Mouse (Mus musculus) 416B (cell line): ENCODE data around the gene Hist1h2ae.
"Not testable (repeated sequence)": the region's sequence is repeated elsewhere in the genome, so short reads cannot be mapped to it uniquely, and the experiment has no call there.

Source experiments
- DNase-seq: peaks from one replicate; pipeline ENCODE4 v3.0.0; 2011; ENCODE audit warnings: low read depth

Hist1h2ae gene

DNA sequence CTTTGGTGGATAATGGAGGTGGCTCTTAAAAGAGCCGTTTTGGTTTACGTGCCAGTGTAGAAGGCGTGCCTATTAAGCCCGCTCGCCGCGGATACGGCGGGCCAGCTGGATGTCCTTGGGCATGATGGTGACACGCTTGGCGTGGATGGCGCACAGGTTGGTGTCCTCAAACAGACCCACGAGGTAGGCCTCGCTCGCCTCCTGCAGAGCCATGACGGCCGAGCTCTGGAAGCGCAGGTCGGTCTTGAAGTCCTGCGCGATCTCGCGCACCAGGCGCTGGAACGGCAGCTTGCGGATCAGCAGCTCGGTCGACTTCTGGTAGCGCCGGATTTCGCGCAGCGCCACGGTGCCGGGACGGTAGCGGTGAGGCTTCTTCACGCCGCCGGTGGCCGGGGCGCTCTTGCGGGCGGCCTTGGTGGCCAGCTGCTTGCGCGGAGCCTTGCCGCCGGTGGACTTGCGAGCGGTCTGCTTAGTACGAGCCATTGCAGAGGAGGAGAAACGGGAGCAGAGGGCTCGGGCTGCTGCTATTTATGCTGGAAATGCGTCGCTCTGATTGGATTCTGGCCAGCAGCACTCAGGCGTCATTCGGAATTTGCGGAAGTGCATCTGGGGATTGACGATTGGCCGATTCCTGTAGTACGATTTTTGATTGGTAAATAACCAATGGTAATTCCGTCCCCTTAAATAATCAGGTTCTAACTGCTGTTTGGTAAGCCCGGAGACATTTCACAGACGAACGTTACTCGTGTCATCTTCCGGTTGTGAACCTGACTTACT, 8.9 kb downstream of the Hist1h2ae start, which contains the start of gene Hist1h3e:
Hist1h3e (minus strand) TSS at position 487 of the 777 bp plus-strand sequence.
- peak; percentile 100 for DNase-seq

DNA sequence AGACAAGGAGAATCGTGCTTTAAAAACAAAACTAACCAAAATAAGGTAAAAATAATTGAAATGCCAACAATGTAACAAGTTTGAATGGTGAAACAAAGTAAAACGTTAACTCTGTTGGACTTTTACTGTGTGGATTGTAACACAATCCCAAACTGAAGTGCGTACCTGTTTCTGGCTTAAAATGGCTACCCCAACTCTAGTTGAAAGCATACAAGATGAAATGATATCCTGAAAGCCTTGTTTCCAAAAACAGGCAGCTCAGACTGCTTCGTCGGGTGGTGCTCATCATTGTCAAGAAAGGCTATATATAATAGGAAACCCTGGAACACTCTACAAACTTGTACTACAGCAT, 9.5 kb downstream of the Hist1h2ae start:
- not testable (repeated sequence) for DNase-seq

DNA sequence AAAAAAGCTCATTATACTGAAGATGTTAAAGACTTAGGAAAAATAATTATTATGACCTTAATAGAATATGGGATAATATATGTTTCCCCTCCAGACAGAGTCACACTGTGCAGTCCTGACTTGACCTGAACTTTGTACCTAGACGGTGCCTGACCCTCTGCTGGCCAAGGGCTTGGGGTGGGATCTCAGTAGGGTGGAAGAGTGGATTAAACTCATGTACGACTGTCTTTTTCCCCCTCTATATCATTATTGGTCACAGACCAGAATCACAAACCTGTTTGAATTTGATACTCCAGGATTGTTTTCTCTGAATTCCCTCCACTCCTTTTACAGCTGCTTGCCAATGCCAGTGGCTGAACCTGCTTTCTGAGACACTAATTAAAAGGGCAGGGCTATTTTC, 10.3 kb downstream of the Hist1h2ae start:
- peak; percentile 69 for DNase-seq

- DNase-seq = peak; percentile 63
These were observed 14.1 kb downstream of the Hist1h2ae start for GRCm38 (mm10) chr13:23556906-23557305.

- DNase-seq = peak; percentile 100
These were observed 15.1 kb downstream of the Hist1h2ae start for GRCm38 (mm10) chr13:23555839-23556416.

DNA sequence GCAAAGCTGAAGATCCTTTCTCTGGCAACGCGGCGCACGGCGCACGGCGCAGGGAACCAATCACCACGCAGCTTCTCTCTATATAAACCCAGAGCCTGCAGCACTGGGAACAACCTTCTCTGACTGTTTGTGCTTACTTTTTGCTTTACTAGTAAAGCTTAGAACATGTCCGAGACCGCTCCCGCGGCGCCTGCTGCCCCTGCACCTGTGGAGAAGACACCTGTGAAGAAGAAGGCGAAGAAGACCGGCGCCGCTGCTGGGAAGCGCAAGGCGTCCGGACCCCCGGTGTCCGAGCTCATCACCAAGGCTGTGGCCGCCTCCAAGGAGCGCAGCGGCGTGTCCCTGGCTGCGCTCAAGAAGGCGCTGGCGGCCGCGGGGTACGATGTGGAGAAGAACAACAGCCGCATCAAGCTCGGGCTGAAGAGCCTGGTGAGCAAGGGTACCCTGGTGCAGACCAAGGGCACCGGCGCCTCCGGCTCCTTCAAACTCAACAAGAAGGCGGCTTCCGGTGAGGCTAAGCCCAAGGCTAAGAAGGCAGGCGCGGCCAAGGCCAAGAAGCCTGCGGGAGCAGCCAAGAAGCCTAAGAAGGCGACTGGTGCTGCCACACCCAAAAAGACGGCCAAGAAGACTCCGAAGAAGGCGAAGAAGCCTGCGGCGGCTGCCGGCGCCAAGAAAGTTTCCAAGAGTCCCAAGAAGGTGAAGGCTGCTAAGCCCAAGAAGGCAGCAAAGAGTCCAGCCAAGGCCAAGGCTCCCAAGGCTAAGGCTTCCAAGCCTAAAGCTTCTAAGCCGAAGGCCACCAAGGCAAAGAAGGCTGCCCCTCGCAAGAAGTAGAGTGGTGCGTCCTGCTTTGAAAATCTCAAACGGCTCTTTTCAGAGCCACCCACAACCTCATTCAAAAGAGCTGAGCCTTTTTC, 15.8 kb downstream of the Hist1h2ae start:
- peak; percentile 99 for DNase-seq

- DNase-seq = peak; percentile 86
These were observed 16.6 kb downstream of the Hist1h2ae start for GRCm38 (mm10) chr13:23554393-23554792.

DNA sequence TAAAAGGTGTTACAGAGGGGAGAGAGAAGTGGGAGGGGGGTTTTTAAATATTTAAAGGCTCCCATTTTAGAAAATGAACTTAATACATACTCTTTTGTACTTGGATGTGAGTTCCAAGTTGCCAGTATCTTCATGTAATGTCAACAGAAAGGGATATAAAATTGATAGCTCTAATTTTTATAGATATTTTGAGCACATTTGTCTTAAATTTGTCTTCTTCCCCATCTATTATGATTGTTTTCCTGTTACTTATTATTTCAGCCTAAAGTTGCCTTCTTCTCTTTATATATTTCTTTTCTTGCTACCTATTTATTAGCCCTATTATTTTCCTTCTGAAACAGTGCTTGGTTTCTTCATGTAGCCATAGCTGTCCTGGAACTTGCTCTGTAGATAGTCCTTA, 18.1 kb downstream of the Hist1h2ae start, which contains the start of gene Hist1h1d:
Hist1h1d (plus strand) TSS at position 301 of the 400 bp plus-strand sequence.
- no peak for DNase-seq

GRCm38 (mm10) chr13:23551931-23552914, 18.8 kb downstream of the Hist1h2ae start:
- DNase-seq = peak; percentile 71

- DNase-seq = peak; percentile 99
These were observed 19.7 kb downstream of the Hist1h2ae start, which contains the start of gene Hist1h4f for GRCm38 (mm10) chr13:23551146-23551834. Gene Hist1h4f (minus strand): TSS chr13:23551648.

- DNase-seq = peak; percentile 89
These were observed 20.3 kb downstream of the Hist1h2ae start for GRCm38 (mm10) chr13:23550761-23551145.

DNA sequence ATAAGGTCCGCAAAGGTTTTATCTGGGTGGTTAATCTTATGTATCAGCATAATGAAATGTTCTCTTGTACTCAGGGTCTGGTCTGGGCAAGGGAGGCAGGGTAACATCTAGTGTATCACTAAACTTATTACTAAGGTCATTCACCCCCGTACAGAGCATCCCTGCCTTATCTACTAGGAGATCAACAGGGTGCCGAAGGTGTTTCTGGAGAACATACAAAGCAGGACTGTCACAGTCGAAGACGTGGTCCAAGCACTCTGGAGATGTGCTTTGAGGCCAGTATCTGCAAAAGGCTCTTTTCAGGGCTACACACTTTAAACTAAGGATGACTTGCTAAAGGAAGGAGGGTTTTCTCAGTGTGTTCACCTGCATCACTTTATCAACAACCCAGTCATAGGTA, 24.3 kb downstream of the Hist1h2ae start:
- no peak for DNase-seq

DNA sequence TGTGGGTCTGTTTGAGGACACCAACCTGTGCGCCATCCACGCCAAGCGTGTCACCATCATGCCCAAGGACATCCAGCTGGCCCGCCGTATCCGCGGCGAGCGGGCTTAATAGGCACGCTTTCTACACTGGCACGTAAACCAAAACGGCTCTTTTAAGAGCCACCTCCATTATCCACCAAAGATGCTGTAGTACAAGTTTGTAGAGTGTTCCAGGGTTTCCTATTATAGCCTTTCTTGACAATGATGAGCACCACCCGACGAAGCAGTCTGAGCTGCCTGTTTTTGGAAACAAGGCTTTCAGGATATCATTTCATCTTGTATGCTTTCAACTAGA, 26.3 kb downstream of the Hist1h2ae start:
- DNase-seq = peak; percentile 67

DNA sequence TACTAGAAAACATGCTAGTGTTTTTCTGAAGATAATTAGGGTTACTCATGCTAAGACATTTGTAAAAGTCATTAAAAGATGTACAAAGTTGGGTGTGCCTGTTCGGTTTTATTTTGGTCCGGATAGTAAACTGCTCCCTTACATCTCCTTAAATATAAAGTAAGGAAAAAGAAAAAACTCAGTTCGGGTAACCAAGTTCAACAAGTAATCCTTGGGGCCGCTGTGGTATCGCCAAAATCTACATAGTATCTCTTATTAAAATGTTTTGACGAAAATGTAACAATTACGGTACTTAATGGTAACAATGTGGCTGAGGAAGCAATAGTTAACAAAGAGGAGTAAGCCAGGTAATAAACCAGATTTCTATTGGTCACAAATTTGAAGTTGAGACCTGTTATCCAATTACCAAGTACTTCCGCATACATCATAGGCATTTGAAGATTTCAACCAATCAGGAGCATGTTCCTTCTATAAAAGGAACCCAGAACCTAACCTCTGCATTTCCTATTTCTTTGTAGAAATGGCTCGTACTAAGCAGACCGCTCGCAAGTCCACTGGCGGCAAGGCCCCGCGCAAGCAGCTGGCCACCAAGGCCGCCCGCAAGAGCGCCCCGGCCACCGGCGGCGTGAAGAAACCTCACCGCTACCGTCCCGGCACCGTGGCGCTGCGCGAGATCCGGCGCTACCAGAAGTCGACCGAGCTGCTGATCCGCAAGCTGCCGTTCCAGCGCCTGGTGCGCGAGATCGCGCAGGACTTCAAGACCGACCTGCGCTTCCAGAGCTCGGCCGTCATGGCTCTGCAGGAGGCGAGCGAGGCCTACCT, 26.8 kb downstream of the Hist1h2ae start, which contains the start of gene Hist1h3f:
Hist1h3f (plus strand) TSS at position 88 of the 822 bp plus-strand sequence.
- DNase-seq = peak; percentile 100

DNA sequence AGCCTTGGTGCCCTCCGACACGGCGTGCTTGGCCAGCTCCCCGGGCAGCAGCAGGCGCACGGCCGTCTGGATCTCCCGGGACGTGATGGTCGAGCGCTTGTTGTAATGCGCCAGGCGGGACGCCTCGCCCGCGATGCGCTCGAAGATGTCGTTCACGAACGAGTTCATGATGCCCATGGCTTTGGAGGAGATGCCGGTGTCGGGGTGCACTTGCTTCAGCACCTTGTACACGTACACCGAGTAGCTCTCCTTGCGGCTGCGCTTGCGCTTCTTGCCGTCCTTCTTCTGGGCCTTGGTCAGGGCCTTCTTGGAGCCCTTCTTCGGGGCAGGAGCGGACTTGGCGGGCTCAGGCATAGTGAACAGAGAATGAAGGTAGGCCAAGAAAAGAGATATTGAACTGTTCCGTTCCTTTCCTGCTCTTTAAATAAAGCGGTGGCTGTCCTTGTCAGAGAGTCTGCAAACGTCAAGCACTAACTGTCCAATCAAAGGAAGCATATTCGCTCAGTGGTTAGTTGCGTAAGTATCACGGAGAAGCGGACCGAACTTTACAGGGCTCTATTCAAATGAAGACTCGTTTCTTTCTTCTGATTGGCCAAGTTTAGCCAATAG, 27.9 kb downstream of the Hist1h2ae start, which contains the start of gene Hist1h2bh:
Hist1h2bh (minus strand) TSS at position 394 of the 609 bp plus-strand sequence.
- DNase-seq = peak; percentile 100

DNA sequence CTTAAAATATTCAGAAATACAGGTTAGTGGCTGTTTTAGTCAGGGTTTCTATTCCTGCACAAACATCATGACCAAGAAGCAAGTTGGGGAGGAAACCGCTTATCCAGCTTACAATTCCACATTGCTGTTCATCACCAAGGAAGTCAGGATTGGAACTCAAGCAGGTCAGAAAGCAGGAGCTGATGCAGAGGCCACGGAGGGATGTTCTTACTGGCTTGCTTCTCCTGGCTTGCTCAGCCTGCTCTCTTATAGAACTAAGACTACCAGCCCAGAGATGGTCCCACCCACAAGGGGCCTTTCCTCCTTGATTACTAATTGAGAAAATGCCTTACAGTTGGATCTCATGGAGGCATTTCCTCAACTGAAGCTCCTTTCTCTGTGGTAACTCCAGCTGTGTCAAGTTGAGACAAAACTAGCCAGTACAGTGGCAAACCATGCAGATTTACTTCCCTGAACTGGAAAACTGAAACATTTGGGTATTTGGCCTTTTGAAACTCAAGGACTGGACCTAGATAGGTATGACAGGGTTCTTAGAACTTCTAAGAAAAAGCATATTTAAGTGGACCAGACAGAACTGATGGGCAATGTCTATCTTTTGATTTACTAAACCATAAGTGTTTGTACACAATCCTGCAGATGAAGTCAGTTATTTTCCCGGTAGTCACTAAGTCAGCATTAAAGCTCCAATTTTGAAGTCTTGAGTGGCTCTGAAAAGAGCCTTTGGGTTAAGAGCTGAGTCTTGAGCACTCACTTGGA, 28.6 kb downstream of the Hist1h2ae start:
- DNase-seq = peak; percentile 89

GRCm38 (mm10) chr13:23541497-23541896, 29.5 kb downstream of the Hist1h2ae start:
- DNase-seq = no peak

GRCm38 (mm10) chr13:23539821-23540220, 31.2 kb downstream of the Hist1h2ae start:
- DNase-seq = not testable (repeated sequence)
